Mouse (Mus musculus) erythroblast, embryonic 14.5 days (primary cell): ENCODE measurements at regions not wholly inside any gene's neighbourhood (a gene's known extent, or its start where the extent isn't known, plus 50 kb on each side); places are given as distances from the start of the nearest gene placed in this dataset.

Source experiments
- GATA1 ChIP-seq: IDR thresholded peaks from 2 replicates; pipeline ENCODE4 v1.6.1; 2012; ENCODE audit warnings: low read length, inconsistent platforms, mixed read lengths
- TAL1 ChIP-seq: IDR thresholded peaks from 3 replicates; pipeline ENCODE4 v1.6.1; 2012; ENCODE audit warnings: low read length, inconsistent platforms, mixed read lengths

DNA sequence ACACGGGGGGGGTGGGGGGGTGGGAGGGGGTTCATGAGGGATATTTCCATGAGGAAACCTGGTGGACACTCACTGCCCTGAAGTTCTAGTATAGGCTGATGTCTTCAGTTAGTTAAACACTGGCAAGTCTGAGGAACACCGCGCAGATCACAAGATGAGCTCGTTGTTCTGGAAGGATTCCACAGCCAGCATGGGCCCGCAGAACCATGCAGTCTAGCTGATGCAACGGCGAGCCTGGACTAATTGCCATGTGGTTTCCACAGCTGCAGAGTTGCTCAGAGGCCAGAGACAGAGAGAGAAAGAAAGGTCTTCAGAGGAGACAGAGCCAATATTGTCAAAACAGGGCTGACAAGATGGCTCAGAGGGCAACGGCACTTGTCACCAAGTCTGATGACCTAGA lies 70.8 kb upstream of the Barhl2 start:
- no peak for TF ChIP-seq TAL1
- no peak for TF ChIP-seq GATA1
